Mouse (Mus musculus) neural tube, embryonic 10.5 days (tissue): ENCODE measurements at regions not wholly inside any gene's neighbourhood (a gene's known extent, or its start where the extent isn't known, plus 50 kb on each side); places are given as distances from the start of the nearest gene placed in this dataset.
"Not testable (repeated sequence)": the region's sequence is repeated elsewhere in the genome, so short reads cannot be mapped to it uniquely, and the experiment has no call there.

Experiments
- DNase-seq: peaks from one replicate; pipeline ENCODE4 v3.0.0-alpha.2; 2017; ENCODE audit warnings: low spot score; ENCODE audit errors: extremely low spot score

DNA sequence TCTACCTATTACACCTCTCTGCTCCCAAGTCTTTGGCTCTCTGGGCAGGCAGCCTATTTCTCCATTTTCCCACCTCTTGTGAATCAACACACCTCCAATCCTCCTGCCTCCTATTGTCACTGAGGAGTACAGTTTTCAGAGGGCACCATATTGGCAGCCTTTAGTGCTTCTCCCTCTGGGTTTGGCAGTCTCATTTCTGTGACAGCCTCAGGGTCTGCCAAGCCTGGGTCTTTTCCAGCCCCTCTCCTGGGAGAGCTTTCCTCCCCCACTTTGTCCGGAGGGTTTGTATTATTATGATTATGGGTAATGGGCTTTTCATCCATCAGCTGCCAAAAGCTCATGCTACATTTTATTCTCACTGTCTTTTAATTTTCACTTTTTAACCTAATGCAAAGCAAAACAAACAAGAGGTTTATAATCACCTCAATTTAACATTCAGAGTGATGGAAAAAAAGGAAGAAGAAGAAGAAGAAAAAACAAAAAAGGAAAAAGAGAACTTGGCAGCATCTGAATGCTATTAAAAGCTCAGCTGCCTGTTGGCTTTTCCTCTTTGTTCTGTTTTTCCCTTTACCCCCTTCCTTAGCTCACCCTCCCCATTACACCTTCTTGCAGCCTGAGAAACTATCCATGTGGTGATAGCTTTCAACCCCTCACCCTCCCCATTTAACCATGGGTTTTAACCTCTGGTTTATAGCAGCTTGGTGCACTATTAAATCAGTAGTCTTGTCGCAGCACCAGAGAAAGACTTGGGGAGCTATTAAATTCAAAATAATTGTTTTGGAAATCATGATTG, 790.5 kb upstream of the Cdh8 start:
- DNase-seq = no peak

DNA sequence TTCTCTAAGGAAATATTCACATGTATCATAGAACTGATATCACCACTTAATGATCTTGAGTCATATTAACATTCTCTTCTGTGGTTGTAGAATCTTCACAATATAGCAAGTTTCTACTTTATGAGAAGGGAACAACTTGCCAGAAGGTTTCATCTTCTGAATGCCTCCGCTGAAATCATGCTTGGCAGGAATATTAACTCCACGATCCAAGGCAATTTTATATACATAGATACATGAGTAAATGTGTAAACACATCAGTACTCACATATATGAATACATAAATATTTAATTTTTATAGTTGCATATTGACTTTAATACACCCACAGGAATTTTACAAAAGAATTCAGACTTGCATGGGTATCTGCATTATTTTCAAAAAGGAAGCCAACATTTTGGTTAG, 777.0 kb upstream of the Cdh8 start:
- DNase-seq = no peak

GRCm38 (mm10) chr8:100190698-100191097, 774.4 kb upstream of the Cdh8 start:
- DNase-seq = no peak

- DNase-seq = no peak
Observed at GRCm38 (mm10) chr8:100187976-100188375, 771.7 kb upstream of the Cdh8 start.

GRCm38 (mm10) chr8:100176502-100176901, 760.2 kb upstream of the Cdh8 start:
- no peak for DNase-seq

DNA sequence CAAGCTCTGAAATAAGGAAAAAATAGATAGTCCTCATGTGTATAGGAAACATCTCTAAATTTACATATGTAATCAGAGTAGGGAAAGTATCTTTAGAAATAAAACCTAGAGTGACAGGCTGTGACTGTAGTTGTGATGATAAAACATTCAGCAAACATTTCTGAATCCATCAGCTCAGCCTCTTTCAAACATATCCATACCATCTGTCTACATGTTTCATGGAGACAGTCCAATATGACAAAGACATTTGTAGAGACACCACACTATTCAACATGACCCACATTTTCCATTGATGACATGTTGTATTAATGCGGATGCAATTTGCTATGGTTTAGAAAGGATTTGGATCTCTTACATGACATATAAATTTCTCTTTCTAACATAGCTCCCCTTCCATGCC, 729.1 kb upstream of the Cdh8 start:
- DNase-seq = no peak

DNA sequence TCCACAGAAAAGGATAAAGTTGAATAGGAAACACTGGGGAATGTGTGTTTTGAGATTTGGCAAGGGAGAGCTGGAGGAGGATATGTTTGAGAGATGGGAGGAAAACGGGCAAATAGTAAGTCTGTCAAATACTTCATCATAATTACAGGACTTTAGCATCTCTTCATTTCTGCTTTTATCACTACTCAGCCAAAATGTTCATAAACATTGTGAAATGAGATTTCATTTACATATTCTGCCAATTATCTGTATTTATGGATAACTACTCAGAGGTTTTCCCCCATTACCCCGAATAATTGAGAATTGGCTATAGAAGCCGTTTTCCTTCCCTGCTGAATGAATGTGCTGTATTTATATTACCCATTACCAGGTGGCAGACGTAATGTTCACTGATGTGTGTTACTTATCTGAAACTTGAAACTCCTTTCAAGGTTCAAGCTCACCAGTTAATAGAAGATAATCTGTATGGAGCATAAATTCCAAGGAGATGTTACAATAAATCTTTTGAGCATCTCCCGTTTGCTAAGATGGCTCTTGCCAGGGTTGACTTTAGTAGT, 727.9 kb upstream of the Cdh8 start:
- no peak for DNase-seq

DNA sequence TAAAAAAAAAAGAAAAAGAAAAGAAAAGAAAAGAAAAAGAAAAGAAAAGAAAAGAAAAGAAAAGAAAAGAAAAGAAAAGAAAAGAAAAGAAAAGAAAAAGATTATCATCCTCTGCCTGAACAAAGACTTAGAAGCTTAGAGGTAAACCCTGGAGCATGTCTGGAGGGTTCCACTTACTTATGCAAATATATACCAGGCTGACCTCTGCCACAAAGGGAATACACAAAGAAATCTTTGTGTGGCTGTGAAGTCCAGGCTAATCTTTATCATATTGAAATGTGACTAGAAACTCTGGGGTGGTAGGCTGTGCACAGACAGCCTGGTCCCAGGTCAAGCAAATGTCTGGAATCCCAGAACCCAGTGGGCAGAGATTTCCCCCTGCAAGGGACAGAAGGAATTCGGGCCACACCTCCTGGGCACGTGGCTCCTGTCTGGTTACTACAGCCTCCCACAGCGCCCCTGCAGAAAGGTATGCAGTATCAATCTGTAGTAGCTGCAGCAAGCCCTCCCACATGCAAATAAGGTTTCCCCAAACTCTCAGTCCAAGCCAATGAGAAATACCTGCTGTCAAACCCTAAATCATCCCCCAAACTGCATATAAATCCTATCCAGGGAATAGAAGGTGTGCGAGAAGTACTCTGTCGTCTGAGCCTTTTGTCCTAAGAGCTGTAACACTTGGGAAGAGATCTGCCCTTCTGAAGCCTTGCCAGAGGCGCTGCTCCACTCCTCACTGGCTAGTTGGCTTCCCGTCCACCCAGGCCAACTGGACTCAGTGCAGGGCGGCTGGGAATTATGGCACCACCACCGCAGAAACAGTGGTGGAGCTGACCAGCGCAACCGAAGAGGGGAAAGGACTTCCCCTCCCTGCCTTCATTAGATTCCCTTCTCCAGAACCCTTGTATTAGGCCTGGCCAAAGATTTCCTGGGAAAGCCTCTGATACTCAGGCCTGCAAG, 688.4 kb upstream of the Cdh8 start:
- DNase-seq = peak; percentile 20

- DNase-seq = no peak
Observed at GRCm38 (mm10) chr8:100101957-100102356, 685.7 kb upstream of the Cdh8 start.

GRCm38 (mm10) chr8:100072059-100072729, 655.9 kb upstream of the Cdh8 start:
- DNase-seq = no peak

GRCm38 (mm10) chr8:100069761-100070160, 653.5 kb upstream of the Cdh8 start:
- no peak for DNase-seq

DNA sequence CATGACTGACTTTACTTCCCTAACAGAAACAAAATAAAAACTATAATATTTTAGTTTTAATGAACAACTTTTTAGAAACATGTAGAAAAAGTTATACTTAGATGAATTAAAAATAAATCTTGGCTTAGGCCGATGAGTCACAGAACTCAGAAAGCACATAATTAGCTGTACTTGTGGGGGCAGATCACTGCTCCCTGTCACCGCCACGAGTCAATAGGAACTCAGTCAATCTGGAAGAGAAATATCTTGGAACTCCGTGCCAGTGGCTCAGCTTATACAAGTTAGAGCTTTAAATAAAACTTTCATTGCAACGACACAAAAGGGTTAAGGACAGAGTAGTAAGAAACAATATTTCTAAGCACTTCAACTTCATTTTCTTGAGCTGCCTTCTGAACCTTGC, 622.7 kb upstream of the Cdh8 start:
- DNase-seq = no peak

DNA sequence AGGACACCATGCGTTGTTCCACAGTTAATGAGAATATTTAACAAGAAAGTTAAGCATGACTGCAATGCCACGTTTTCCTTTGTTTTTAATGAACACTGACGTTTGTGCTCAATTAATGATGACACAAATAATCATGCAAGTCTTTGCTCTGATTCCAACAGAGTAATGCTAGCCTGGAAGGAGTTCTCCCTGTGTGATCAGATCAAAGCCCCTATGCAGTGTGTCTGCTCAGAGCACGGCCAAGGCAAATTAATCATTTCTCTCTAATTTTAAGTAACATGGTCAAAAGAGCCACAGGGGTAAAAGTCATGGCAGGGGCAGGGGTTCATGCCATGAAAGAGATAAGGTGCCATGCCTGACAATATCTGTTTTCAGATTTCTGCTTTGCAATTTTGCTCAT, 618.2 kb upstream of the Cdh8 start:
- DNase-seq = no peak

DNA sequence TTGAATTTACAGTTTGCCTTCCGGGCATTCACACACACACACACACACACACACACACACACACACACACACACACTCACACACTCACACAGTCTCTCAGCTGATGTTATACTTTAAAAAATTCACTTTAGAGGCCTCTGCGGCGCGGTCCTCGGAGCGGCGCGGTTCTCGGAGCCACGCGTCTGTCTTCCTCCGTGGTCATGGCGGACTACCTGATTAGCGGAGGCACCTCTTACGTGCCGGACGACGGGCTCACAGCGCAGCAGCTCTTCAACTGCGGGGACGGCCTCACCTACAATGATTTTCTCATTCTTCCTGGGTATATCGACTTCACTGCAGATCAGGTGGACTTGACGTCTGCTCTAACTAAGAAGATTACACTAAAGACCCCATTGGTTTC, 614.1 kb upstream of the Cdh8 start:
- DNase-seq = not testable (repeated sequence)

GRCm38 (mm10) chr8:100015638-100016037, 599.4 kb upstream of the Cdh8 start:
- DNase-seq = no peak

DNA sequence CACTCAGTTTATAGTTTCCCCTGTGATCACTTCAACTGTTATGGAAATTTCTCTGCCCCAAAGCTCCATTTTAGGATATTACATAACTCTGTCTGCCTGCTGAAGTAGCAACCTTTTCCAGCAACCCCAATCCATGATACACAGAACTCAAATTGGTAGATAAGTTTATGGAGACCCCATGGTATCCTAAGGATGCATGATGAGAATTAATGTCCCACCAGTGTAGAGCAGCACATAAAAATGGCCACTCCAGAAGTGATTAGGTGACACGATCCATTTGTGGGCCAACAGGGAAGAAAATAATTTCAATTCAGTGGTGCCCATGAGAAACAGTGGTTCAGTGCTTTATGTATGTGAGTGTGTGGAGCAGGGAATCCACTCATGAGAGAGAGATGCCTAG, 583.3 kb upstream of the Cdh8 start:
- no peak for DNase-seq

DNA sequence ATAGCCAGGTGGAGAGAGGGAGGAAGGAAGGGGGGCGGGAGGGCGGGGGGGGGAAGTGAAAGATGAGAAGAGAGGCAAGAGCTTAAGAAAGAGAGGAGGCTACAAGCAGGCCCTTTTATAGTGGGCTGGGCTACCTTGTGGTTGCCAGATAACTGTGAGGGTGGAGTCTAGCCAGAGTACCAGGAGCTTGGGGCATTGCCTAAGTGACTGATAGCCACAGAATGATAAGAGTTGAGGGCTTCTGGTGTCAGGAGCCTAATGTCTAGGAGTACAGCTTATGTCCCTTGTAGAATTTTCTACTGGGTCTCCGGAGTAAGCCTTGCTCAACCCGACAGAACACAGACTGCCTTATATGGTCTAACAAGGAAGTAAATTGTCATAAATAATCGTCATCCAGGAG, 567.4 kb upstream of the Cdh8 start:
- DNase-seq = no peak

DNA sequence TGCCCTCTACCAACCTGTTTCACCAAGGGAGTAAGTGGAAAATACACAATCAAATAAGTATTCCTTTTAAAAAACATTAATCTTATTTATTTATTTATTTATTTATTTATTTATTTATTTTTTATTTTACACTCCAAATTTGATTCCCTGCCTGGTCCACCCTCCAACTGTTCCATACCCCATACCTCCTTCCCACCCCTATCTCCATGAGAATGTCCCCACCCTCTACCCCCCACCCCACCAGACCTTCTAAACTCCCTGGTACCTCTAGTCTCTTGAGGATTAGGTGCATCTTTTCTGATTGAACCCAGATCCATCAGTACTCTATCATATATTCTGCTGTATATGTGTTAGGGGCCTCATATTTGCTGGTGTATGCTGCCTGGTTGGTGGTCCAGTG, 538.4 kb upstream of the Cdh8 start:
- no peak for DNase-seq

DNA sequence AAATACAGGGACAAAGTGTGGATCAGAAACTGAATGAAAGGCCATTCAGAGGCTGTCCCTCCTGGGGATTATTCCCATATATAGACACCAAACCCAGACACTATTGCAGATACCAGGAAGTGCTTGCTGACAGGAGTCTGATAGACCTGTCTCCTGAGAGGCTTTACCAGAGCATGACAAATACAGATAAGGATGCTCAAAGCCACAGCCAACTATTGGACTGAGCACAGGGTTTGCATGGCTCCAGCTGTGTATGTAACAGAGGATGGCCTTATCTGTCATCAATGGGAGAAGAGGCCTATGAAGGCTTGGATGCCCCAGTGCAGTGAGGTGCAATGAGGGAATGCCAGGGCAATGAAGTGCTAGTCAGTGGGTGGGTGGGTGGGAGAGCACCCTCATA, 537.6 kb upstream of the Cdh8 start:
- DNase-seq = no peak

DNA sequence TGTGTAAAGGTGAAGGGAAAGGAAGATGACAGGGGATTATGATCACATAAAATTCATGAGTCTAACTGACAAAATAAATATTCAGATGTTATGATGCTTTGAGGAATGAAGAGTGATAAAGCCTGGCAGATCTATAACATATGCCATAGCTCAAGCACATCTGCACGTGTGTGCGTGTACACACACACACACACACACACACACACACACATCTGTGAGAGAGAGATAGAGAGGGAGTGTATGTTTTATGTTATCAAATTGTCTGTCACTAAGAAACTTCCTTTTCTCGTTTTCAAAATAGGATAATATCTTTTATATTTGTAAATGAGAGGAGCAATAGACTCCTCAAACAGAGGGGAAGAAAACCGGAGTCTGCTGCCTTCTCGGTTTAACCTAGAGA, 516.9 kb upstream of the Cdh8 start:
- no peak for DNase-seq
